Mouse (Mus musculus): ENCODE data around the gene Sgms2.

GRCm38 (mm10) chr3:131271559-131272373 is 219.4 kb downstream of the Sgms2 start, which contains the start of gene Hadh:
- TF ChIP-seq FLI1 (IDR thresholded peaks at IDR 0.05; ENCODE audit: low read length), result no peak
- TF ChIP-seq GATA1 (IDR thresholded peaks at IDR 0.05; ENCODE audit: borderline replicate concordance, low read length), result no peak
